Mouse (Mus musculus) spleen, postnatal 36 days (tissue): Measurements from ENCODE around the gene 4933428G20Rik.

ENCODE experiments used
- DNase-seq, 2 experiments: peaks; one replicate each; pipeline ENCODE4 v3.0.0; 2022; ENCODE audit warnings: low spot score in 2 of 2, mixed read lengths in 1 of 2

The 4933428G20Rik gene

GRCm38 (mm10) chr11:97463166-97463565 lies 37.0 kb downstream of the 4933428G20Rik start:
- no peak for DNase-seq

DNA sequence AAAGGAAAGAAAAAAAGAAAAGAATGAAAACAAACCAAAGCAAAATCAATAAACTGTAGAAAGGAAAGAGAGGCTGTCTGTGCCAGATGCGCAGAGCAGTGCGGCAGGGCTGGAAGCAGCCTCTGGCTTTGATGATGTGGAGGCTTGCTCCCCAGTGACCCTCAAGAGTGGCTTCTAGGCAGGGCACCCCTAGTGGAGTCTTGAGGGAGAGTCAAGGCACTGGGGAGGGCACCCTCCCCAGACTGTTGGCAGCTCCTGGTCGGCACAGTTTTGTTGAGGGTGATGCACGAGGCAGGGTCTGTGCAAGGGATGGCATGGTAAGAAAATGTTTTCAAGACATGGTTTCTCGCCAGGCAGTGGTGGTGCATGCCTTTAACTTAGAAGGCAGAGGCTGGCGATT lies 37.6 kb downstream of the 4933428G20Rik start:
- no peak for DNase-seq

DNA sequence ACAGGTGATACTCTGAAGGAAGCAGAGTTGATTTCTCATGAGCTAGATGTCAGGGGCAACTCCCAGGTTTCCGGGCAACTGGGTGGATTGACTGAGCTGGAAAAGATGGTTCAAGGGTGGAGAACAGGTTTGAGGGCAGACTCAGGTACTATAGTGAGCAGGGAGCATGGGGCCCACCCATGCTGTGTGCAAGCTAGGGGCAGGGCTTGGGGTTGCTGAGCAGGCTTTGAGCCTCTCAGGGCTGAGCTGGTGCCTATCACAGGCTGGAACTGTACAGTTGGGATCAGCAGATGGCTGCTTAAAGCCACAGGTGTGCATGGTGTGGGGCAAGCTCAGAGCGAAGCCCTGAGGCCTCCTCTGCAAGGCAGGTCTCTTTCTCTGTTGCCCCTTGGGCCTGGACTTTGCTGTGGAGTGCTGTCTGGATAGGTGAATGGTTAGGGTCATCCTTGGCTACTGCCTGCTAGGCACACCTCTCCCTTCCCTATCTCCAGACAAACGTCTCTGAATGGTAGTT lies 38.8 kb downstream of the 4933428G20Rik start:
- no peak for DNase-seq

DNA sequence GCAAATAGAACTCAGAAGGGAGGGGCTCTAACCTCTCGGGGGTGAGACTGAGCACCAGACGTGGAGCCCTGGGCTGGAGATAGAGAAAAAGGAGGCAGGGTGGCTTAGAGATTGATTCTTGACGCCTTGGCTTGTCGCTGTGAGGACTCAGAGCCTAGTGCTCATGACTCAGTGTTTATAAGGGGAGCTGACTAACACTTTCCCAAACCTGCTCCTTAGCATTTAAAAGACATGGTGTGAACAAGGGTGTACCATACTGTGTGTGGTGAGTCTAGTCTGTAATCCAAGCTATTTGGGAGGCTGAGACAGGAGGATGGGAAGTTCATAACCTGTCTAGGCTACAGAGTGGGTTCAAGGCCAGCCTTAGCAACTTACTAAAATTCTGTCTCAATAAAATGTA lies 43.0 kb downstream of the 4933428G20Rik start:
- DNase-seq = no peak

DNA sequence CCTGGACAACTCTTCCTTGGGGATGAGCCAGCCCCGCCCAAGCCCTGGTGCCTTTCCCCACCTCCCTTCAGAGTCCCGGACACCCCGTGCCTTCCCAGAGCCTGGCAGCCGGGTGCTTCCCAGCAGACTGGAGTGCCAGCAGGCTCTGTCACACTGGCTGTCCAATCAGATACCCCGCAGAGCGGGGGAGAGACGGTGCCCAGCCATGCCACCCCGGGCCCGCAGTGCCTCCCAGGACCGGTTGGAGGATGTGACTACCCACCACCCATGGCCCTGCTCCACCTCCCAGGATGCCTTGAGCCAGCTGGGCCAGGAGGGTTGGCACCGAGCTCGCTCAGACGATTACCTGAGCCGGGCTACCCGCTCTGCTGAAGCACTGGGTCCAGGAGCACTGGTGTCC lies 48.5 kb downstream of the 4933428G20Rik start:
- DNase-seq = no peak

DNA sequence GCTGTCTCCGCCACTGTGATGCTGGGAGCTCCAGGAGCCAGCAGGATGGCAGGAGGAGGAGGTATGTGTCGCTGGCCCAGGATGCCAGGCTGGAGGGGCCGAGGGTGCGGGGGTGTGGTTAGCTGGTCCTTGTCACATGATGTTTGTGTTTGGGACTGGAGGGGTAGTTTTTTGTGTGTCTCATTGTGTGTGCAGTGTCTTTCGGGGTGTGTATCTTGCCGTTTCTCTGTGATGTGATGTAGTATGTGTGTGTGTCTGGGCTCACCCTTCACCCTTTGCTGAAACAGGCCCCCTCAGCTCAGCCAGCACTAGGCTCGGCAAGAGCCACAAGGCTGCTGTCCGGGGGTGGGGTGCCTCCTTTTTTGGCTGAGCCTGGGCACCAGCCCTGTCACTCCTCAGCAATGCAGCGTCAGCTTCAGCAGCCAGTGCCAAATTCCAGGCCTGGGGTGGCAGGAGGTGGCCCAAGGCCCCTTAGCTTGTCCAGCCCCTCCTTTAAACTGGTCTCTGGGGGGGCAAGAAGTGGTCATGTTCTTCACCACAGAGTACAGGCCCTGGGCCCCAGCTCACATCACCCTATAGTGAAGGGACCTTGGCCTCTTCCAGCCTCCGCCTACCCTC lies 49.7 kb downstream of the 4933428G20Rik start:
- DNase-seq = no peak

GRCm38 (mm10) chr11:97449601-97450293 lies 50.4 kb downstream of the 4933428G20Rik start:
- DNase-seq = peak in 1 of 2 experiments; percentile 34

DNA sequence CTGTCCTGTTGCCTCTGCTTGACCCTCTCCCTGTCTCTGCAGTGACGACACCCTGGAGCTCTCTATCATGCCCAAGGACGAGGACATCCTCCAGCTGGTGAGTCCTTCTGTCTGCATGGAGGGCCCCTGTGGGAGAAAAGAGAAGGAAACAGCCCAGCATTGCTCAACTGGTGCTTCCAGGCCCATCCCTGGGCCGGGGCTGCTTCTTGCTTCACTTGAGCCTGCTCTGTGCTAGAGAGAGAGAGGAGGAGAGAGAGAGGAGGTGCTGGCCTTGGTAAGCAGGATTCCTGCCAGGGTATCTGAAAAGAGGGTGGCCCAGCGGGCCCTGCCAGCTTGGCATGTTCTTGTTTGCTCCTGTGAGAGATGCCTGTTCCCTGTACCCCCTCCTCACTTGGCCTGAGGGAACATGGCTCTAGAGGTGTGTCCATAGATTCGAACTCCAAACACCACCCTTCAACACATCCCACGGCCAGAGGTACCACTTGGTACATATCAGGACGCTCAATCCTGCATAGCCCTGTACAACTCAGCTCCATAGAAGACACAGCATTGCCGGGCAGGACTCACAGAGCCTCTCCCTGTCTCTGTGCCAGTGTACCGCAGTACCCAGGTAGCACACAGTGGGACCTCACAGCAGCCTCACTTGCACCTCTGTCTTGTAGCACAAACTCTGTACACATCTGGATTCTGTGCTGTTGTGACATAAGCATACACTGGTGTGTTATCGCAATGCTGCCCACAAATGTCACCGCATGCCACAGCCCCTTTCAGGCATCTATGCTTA lies 51.3 kb downstream of the 4933428G20Rik start:
- DNase-seq = no peak

- DNase-seq = no peak
Measured at GRCm38 (mm10) chr11:97447979-97448378, 52.2 kb downstream of the 4933428G20Rik start.

- peak; percentile 64 to 71 for DNase-seq
Measured at GRCm38 (mm10) chr11:97445999-97446511, 54.1 kb downstream of the 4933428G20Rik start.

DNA sequence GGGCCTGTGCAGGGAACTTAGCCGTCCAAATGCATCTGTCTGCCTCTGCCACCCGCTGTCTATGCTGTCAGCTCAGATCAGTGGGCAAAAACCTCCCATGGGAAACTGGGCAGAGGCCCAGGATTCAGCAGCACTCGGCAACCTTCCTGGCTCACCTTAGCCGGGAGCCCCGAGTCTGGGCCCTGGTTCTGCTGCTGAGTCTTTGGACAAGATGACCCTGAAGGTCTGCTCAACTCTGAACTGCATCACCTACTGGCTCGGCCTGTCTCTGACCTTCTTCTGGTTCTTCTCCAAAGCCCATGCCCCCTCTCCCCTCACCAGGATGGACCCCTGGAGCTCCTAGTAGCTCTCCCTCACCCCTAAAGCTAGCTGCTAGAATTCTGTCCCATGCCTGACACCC lies 54.5 kb downstream of the 4933428G20Rik start:
- no peak for DNase-seq

DNA sequence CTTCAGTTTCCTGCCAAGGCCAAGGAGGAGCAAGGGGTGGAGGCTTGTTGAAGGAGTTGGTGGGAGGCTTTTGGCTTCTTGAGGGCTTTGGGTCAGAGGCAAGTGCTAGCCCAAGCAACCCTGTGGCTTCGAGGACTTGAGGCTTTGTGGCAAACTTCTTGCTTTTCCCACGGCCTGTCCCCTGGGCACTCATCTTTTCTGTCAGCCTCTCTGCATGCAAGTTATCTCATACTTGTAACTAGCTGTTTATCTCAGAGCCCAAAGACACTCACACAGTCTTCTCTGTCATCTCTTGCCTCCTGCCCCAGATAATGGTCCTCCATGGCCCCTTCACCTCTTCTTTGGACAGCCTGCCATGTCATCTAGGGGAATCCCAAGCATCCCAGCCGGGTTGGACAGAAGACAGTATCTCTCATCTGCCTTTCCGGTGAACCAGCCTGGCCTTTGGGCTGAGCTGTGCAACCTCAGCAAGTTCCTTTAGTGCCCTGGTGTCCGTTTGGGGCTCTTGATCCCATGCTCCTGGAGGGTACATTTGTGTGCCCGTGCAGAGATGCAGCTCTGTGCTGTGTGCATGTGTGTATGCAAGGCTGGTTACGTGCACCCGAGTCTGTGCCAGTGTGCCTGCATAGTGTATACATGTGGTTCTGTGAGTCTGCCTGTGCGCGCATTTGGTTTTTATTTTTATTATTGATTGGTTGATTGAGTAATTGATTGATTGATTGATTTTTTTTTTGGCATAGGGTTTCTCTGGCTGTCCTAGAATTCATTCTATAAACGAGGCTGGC lies 57.1 kb downstream of the 4933428G20Rik start:
- DNase-seq = peak in 1 of 2 experiments; percentile 40

DNA sequence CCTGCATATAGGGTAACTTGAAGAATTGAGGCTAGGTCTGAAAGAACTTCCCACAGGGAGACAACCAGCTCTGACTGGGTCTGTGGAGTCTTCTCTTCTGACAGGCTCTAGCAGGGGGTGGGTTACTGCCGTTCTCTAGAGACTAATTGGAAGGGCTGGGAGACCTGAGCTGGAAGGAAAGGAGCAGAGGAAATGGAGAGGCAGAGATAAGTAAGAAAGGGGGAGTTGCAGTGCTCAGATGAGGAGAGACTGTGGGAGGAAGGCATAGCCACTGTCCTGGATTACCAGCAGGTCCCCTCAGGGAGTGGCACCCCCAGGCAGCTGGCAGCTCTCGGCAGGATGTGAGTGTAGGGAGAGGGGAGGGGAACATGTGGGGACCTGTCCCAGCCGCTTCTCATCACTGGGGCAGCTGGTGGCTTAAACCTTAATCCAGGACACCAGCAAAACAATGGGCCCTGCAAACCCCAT lies 58.4 kb downstream of the 4933428G20Rik start:
- no peak for DNase-seq

GRCm38 (mm10) chr11:97441036-97441657 lies 59.0 kb downstream of the 4933428G20Rik start:
- DNase-seq = no peak
